23 mouse cellular contexts compared by ENCODE assay signal in the genomic region with DNA sequence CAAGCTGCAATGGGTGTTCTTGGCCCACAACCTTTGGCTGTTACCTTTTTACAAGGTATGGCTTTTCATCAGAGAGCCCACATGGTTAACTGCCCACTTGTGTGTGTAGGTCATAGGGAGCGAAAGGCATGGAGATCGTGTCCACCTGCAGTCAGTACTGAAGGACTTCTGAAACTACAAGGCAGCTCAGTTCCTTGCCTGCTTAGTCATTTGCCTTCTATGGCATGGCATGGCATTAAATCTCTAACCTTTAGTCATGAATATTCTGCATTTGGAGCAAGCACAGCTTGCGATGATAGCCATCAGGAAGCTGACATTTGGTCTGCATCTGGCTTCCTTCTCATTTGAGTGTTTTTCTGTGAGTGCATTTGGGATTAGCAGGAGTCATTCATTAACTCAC.
"Had no signal": no experiment of that assay in that cellular context is flagged by ENCODE, and none has a peak within 500 bp of the region (broad histone marks: within the 10 kb centered on the region; RNA-seq: fewer than 3 reads in every experiment).

No protein-coding gene starts in this region.

- H3K4me3 ChIP-seq: heart, embryonic 10.5 days; heart, embryonic 12.5 days; hindbrain, embryonic 10.5 days; hindbrain, embryonic 12.5 days; intestine, embryonic 15.5 days; left cerebral cortex, adult 2 months; limb, embryonic 10.5 days; limb, embryonic 12.5 days; liver, embryonic 13.5 days; liver, embryonic 15.5 days had no signal

- H3K27me3 ChIP-seq: heart, embryonic 12.5 days; hindbrain, embryonic 12.5 days; intestine, embryonic 15.5 days; limb, embryonic 12.5 days; liver, embryonic 13.5 days; liver, embryonic 15.5 days had no signal

- H3K27ac ChIP-seq: heart, embryonic 10.5 days; hindbrain, embryonic 10.5 days; hindbrain, embryonic 12.5 days; hindbrain, embryonic 14.5 days; intestine, embryonic 15.5 days; left cerebral cortex, adult 2 months; limb, embryonic 10.5 days; limb, embryonic 12.5 days; liver, embryonic 13.5 days; liver, embryonic 15.5 days had no signal

- DNase-seq: gastrocnemius, postnatal 10 days; gastrocnemius, postnatal 25 days; heart, adult 18-20 months; heart, postnatal 10 days; heart, postnatal 4 days; kidney, adult 18-20 months; kidney, adult 8-10 months; kidney, postnatal 10 days; kidney, postnatal 25 days; kidney, postnatal 4 days; liver; liver, embryonic 13.5 days; liver, postnatal 0 days had no signal

- H3K4me1 ChIP-seq: heart, embryonic 10.5 days; intestine, embryonic 15.5 days; limb, embryonic 10.5 days; liver, embryonic 13.5 days; liver, embryonic 15.5 days had no signal
